Mouse (Mus musculus) kidney, postnatal 36 days (tissue): ENCODE results near the gene Proz.
"Not testable (repeated sequence)": the region's sequence is repeated elsewhere in the genome, so short reads cannot be mapped to it uniquely, and the experiment has no call there.

Experiments used
- DNase-seq, 2 experiments: peaks; one replicate each; pipeline ENCODE4 v3.0.0; 2021 to 2022; ENCODE audit warnings: mixed read lengths in 2 of 2

Gene Proz

GRCm38 (mm10) chr8:13060441-13061150 lies at the start of gene Proz:
Gene Proz, plus strand, starts transcription at chr8:13060914.
- peak; percentile 81 to 86 for DNase-seq

DNA sequence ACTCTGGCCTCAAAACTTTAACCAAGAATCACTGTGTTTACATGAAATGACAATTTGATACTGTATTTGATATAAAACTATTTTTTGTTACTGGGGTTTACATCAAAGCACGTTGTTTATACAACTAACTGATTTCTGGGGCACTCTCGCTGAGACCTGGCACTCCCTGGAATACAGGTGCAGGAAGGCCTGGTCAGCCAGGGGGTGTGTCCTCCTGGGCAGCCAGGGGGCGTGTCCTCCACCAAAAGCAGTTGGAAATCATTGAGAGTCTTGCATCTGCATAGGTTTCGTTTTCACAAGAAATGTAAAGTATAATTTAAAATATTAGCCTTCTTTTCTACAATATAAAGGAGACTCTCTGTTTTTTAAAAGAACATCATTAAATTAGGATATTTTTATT lies 41.2 kb upstream of the Proz start:
- DNase-seq: peak in 1 of 2 experiments; percentile 43

GRCm38 (mm10) chr8:13021830-13022229 lies 38.9 kb upstream of the Proz start:
- DNase-seq: no peak

- DNase-seq: peak; percentile 48 to 71
These were observed 35.1 kb upstream of the Proz start, which contains the start of gene F7 for GRCm38 (mm10) chr8:13025487-13026224. Gene F7, plus strand, starts transcription at chr8:13026034.

GRCm38 (mm10) chr8:13027615-13028014 lies 33.1 kb upstream of the Proz start:
- no peak for DNase-seq

GRCm38 (mm10) chr8:13028482-13028881 lies 32.2 kb upstream of the Proz start:
- no peak for DNase-seq

GRCm38 (mm10) chr8:13036346-13036812 lies 24.3 kb upstream of the Proz start:
- DNase-seq: no peak

DNA sequence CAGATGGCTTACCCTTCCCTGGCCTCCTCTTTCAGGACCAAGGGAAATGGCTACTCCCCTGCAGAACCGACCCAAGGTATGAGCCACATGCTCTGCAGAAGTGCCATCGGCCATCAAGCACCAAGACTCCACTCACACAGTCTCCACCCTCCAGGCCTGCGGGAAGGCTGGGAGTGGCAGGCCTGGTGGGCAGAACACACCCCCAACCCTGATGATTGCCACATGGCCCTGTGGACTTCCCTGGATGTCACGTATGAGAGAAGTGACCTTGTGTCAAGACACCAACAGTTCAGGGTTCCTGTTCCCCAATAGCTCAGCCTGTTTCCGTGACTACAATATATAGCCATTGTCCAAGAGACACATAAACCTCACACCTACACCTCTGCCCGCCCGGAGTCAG lies 23.7 kb upstream of the Proz start, which contains the start of gene F10:
Gene F10, plus strand, starts transcription at position 294 of the 400 bp plus-strand sequence.
- no peak for DNase-seq

- peak; percentile 18 to 36 for DNase-seq
These were observed 23.1 kb upstream of the Proz start for GRCm38 (mm10) chr8:13037569-13037968.

- DNase-seq: no peak
These were observed 21.7 kb upstream of the Proz start for GRCm38 (mm10) chr8:13039054-13039453.

- no peak for DNase-seq
These were observed 19.3 kb upstream of the Proz start for GRCm38 (mm10) chr8:13041459-13041858.

DNA sequence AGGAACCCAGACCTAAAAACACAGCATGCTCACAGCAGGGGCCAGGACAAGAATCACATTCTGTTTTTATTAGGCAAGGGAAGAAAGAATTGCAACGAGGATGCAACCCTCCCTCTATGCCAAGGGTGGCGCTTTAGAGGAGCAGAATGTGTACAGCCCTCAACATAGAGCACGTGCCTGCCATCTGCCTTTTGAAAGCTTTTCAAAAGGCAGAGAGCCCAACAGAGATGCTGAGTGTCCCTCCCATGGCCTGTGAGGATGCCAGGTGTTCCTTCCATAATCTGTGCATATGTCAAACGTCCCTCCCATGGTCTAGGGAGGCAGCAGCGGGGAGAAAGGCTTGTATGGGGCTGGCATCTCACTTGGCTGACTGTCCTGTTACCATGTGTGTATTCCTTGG lies 13.1 kb upstream of the Proz start:
- DNase-seq: no peak

- DNase-seq: no peak
These were observed 10.2 kb upstream of the Proz start for GRCm38 (mm10) chr8:13050550-13050949.

DNA sequence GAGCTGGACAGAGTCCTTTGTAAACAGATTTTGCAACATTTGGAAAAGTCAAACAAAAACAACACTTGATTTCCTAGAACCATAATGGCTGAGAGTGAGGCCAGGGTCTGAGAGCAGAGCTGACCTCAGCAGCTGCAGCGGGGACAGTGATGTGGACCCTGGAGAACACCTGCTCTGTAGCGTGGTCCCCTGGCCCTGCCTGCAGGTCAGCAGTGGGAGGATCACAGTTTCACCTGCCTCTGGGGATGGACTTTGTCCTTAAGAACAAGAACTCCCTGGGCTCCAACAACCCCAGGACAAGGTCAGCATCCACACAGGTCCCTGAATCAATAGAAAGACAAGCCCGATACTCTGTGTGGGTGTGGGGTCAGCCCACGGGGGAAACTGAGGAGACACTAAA lies 3.4 kb upstream of the Proz start:
- DNase-seq: peak; percentile 46 to 54

DNA sequence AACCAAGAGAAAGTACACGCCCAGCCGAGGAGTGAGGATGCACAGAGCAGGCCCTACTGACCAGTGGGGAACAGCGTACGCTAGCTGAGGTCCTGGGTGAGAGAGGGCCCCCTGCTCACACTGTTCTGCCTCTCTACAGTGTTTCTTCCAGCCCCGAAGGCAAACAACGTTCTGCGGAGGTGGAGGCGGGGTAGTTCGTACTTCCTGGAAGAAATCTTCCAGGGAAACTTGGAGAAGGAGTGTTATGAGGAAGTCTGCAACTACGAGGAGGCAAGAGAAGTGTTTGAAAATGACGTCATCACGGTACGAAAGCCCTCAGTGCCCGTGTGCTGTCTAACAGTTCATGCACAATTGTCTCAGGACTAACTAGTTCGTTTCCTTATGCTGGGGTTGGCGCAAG lies 2.4 kb downstream of the Proz start:
- DNase-seq: no peak

DNA sequence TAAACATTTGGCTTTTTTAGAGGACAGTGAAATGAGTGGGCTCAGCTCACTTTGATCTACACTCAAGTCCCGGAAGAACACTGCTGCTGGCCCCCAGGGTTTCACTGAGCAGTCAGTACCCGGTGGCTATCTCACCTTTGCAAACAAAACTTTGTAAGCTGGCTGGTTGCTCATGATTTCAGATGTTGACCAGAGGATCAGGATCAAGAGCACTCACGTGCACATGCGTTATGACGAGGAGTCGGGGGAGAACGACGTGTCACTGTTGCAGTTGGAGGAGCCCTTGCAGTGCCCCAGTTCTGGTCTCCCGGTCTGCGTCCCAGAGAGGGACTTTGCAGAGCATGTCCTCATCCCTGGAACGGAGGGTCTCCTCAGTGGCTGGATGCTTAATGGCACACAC lies 12.5 kb downstream of the Proz start:
- no peak for DNase-seq

DNA sequence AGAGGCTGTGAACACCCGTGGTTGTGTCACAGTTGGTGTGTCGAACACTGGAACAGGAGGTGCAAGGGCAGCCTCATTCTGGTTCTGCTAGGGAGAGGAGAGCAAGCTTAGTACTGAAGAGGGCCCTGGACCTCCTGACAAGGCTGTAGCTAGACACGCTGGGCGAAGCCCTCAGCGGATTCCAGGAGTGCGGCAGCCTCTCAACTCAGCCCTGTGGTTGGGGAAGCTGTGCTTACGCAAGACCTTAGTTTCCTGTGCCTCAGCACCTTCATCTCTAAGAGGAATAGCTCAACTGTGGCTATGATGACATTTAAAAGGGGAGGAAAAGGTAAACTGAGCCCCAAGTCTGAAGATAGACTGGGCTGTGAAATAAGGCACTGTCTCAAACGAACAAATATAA lies 14.3 kb downstream of the Proz start:
- no peak for DNase-seq

GRCm38 (mm10) chr8:13075579-13075978 lies 14.9 kb downstream of the Proz start:
- not testable (repeated sequence) for DNase-seq

DNA sequence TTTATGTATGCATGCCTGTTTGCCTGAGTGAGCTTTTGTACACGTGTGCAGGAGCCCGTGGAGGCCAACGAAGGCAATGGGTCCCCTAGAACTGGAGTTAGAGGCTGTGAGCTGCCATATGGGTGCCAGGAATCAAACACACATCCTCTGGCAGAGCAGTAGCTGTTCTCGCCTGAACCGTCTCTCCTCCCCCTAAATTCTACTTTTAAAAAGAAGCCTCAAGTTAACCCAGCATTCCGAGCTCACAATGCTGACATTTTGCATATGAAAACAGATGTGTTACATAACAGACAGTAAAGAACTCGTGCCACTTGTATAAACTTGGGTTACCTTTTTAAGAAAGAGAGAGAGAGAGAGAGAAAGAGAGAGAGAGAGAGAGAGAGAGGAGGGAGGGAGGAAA lies 16.8 kb downstream of the Proz start:
- no peak for DNase-seq

- DNase-seq: peak; percentile 91 to 93
These were observed 44.0 kb downstream of the Proz start for GRCm38 (mm10) chr8:13104691-13105086.

DNA sequence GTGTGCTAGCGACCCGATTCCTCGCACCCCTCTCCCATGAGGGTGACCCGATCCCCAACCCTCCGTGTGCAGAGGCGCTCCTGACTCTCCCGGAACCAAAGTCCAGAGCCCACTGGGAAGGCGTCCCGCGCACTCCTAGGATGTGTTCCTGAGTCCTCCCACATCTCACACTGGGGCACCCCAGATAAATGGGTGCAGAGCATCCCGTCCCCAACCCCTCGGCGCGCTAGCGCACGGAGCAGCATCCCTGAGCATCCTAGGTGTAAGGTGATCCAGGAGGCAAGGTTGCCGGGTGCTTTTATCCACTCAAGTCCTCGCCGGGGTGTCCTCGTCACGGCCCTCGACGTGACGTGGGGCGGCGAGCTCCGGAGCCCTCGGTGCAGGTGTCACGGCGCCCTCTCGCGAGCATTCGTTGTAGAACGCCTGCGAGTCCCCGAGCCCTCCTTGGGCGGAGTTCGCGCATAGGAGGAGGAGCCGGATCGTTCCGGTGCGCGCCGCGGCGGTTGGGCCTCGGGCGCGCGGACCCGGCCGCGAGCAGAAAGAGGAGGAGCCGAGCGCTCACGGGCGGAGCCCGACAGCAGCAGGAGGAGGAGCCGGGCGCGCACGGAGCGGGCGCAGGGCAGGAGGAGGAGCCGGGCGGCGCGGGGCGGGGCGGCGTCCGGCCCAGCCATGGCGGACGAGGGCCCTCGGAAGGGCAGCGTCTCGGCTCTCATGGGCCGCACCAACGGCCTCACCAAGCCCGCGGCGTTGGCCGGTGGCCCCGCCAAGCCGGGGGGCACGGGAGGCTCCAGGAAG lies 44.6 kb downstream of the Proz start, which contains the start of the genes Pcid2 and Cul4a:
Gene Pcid2, minus strand, starts transcription at position 373 of the 795 bp plus-strand sequence.
Gene Cul4a, plus strand, starts transcription at position 535 of the 795 bp plus-strand sequence.
- DNase-seq: peak; percentile 96 to 99

GRCm38 (mm10) chr8:13105908-13106551 lies 45.3 kb downstream of the Proz start:
- peak; percentile 55 to 76 for DNase-seq
